Mouse (Mus musculus): ENCODE measurements around the gene Cdh12. TPM values are rescaled to one million over a fixed set of nuclear protein-coding genes. Genes with fewer than 3 reads are reported as not detected.

Gene Cdh12
- total and polyA plus RNA-seq, 3 experiments: 0.13 to 0.16 TPM; not detected in 1

DNA sequence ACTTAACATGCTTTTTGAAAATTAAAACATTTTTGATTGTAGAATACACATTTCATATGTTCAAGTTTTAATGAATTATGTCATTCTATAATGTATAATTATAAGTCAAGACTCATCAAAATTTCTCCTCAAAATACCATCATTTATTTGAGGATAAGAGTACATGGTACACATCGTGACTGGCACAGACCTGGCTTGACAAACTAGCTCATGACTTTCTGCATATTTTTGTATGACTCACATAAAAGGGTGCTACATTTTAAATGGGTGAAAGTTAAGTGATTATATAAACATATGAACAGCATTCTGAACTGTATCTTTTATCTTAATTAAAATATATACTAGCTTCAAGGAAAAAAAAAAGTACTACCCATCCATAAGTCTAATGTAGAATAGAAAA lies 643.8 kb downstream of the Cdh12 start:
- Histone ChIP-seq H3K4me2 (ENCODE audit: insufficient read depth, low read depth, poor library complexity, severe bottlenecking) (no peak overlapping the region), H3K4me3 (replicated peaks in 1 of 3; ENCODE audit: low read depth in 2 of 3, low read length in 2 of 3, poor library complexity in 1 of 3) (no peak overlapping the region), H3K9me3 (replicated peaks; ENCODE audit: low read length) (peaks cover 6% of the 10 kb centered on the region), H3K27ac (ENCODE audit: insufficient read depth, low read depth) (no peak overlapping the region), H3K27me3 (replicated peaks) (no peaks in the 10 kb centered on the region), H3K9ac (ENCODE audit: insufficient read depth, low read depth) (no peak overlapping the region), H3K4me1 (ENCODE audit: control insufficient read depth in 1 of 2, insufficient read depth in 2 of 2) (no peaks in the 10 kb centered on the region), H3K36me3 (replicated peaks in 1 of 2; ENCODE audit: control insufficient read depth in 1 of 2, insufficient read depth in 1 of 2, low read length in 1 of 2) (no peaks in the 10 kb centered on the region), H3K79me2 (replicated peaks; ENCODE audit: control insufficient read depth, extremely low read depth, insufficient read depth, poor library complexity, severe bottlenecking) (no peaks in the 10 kb centered on the region)
- no peak for TF ChIP-seq ZNF384 (IDR thresholded peaks at IDR 0.05; ENCODE audit: low read depth, low read length)
- TF ChIP-seq MEF2A (IDR thresholded peaks at IDR 0.05; ENCODE audit: borderline replicate concordance, low read depth, low read length): no peak
- TF ChIP-seq TBP (conservative IDR thresholded peaks at IDR 0.05; ENCODE audit: low read depth, low read length): no peak
- no peak for TF ChIP-seq ZMIZ1 (IDR thresholded peaks at IDR 0.05; ENCODE audit: low read depth, low read length)
- no peak for TF ChIP-seq CHD2 (IDR thresholded peaks at IDR 0.05; ENCODE audit: low read length)
- no peak for TF ChIP-seq MXI1 (IDR thresholded peaks at IDR 0.05; ENCODE audit: low read depth, low read length)
- TF ChIP-seq UBTF (IDR thresholded peaks at IDR 0.05; ENCODE audit: low read depth, low read length): no peak
- no peak for TF ChIP-seq PAX5 (IDR thresholded peaks at IDR 0.05; ENCODE audit: low read length)
- TF ChIP-seq MAX (IDR thresholded peaks at IDR 0.05; ENCODE audit: low read length): no peak
- TF ChIP-seq CHD1 (IDR thresholded peaks at IDR 0.05; ENCODE audit: low read depth, low read length): no peak
- no peak for TF ChIP-seq RAD21 (IDR thresholded peaks at IDR 0.05; ENCODE audit: low read depth, low read length)
- TF ChIP-seq JUND (conservative IDR thresholded peaks at IDR 0.05; ENCODE audit: low read depth, low read length): no peak
- TF ChIP-seq EP300 (IDR thresholded peaks at IDR 0.05; ENCODE audit: low read length): no peak
- no peak for TF ChIP-seq SIN3A (IDR thresholded peaks at IDR 0.05; ENCODE audit: low read length)
- TF ChIP-seq CTCF (conservative IDR thresholded peaks at IDR 0.05 in 1 of 2, IDR thresholded peaks at IDR 0.05 in 1 of 2; ENCODE audit: low read depth in 2 of 2, low read length in 2 of 2): no peak
- no peak for TF ChIP-seq RCOR1 (conservative IDR thresholded peaks at IDR 0.05; ENCODE audit: low read depth, low read length)
- TF ChIP-seq NELFE (IDR thresholded peaks at IDR 0.05; ENCODE audit: low read depth, low read length): no peak
- no peak for TF ChIP-seq GABPA (IDR thresholded peaks at IDR 0.05; ENCODE audit: insufficient replicate concordance, low read depth, low read length)
- TF ChIP-seq ETS1 (conservative IDR thresholded peaks at IDR 0.05; ENCODE audit: low read depth, low read length): no peak
- no peak for TF ChIP-seq HCFC1 (IDR thresholded peaks at IDR 0.05; ENCODE audit: low read depth, low read length)
- dilution Hi-C loops (cut with MboI; ENCODE audit: extremely low pct_ligation_motif_present, extremely low pct_unique_long_range_greater_than_20kb, low sequenced_read_pairs) (no loop called here), in situ Hi-C loops (cut with MboI; ENCODE audit: low pct_ligation_motif_present, low pct_unique_long_range_greater_than_20kb, low sequenced_read_pairs) (no loop called here)
- DNase-seq (ENCODE audit: extremely low read depth): no peak

- no peaks in the 10 kb centered on the region for H3K79me2 ChIP-seq (replicated peaks; ENCODE audit: control insufficient read depth, extremely low read depth, insufficient read depth, poor library complexity, severe bottlenecking)
- dilution Hi-C loops (cut with MboI; ENCODE audit: extremely low pct_ligation_motif_present, extremely low pct_unique_long_range_greater_than_20kb, low sequenced_read_pairs) (no loop called here), in situ Hi-C loops (cut with MboI; ENCODE audit: low pct_ligation_motif_present, low pct_unique_long_range_greater_than_20kb, low sequenced_read_pairs) (loop anchor here (25.0 kb wide), 1 partner anchor 303 kb away; no protein-coding TSS in a partner anchor)
- no peak overlapping the region for H3K9ac ChIP-seq (ENCODE audit: insufficient read depth, low read depth)
- no peaks in the 10 kb centered on the region for H3K36me3 ChIP-seq (replicated peaks in 1 of 2; ENCODE audit: control insufficient read depth in 1 of 2, insufficient read depth in 1 of 2, low read length in 1 of 2)
- peaks cover 0 to 4% of the 10 kb centered on the region in 2 experiments; a peak in 1 of 4 replicates for H3K4me1 ChIP-seq (ENCODE audit: control insufficient read depth in 1 of 2, insufficient read depth in 2 of 2)
- peak; percentile 73 for DNase-seq (ENCODE audit: extremely low read depth)
- H3K27me3 ChIP-seq (replicated peaks): no peaks in the 10 kb centered on the region
- TF ChIP-seq RAD21 (IDR thresholded peaks at IDR 0.05; ENCODE audit: low read depth, low read length) (peak; percentile 50), ZNF384 (IDR thresholded peaks at IDR 0.05; ENCODE audit: low read depth, low read length) (peak; percentile 94), CTCF (conservative IDR thresholded peaks at IDR 0.05 in 1 of 2, IDR thresholded peaks at IDR 0.05 in 1 of 2; ENCODE audit: low read depth in 2 of 2, low read length in 2 of 2) (peak in 1 of 2 experiments; percentile 44; a peak in 2 of 4 replicates), USF1 (IDR thresholded peaks at IDR 0.05; ENCODE audit: low read depth, low read length) (no peak), POLR2A (IDR thresholded peaks at IDR 0.05; ENCODE audit: low read depth, low read length) (no peak), EP300 (IDR thresholded peaks at IDR 0.05; ENCODE audit: low read length) (no peak), TBP (conservative IDR thresholded peaks at IDR 0.05; ENCODE audit: low read depth, low read length) (no peak), UBTF (IDR thresholded peaks at IDR 0.05; ENCODE audit: low read depth, low read length) (no peak), ZKSCAN1 (IDR thresholded peaks at IDR 0.05; ENCODE audit: borderline replicate concordance, low read depth, low read length) (no peak)
- peak overlapping the region in 1 of 3 experiments; percentile 24 for H3K4me3 ChIP-seq (replicated peaks in 1 of 3; ENCODE audit: low read depth in 2 of 3, low read length in 2 of 3, poor library complexity in 1 of 3)
- H3K4me2 ChIP-seq (ENCODE audit: insufficient read depth, low read depth, poor library complexity, severe bottlenecking): 0 out of 2 replicates have a peak overlapping the region, but pooled peaks have one; percentile 15
- H3K9me3 ChIP-seq (replicated peaks; ENCODE audit: low read length): peaks cover 14% of the 10 kb centered on the region
- no peak overlapping the region for H3K27ac ChIP-seq (ENCODE audit: insufficient read depth, low read depth)
These were observed 660.2 kb downstream of the Cdh12 start for GRCm38 (mm10) chr15:21109009-21109841.
